Mouse (Mus musculus) brain, embryonic 14.5 days (tissue): ENCODE measurements at regions not wholly inside any gene's neighbourhood (a gene's known extent, or its start where the extent isn't known, plus 50 kb on each side); places are given as distances from the start of the nearest gene placed in this dataset.

ENCODE experiments used
- CTCF ChIP-seq: fragments of 200-500 bp; IDR thresholded peaks from 2 replicates; pipeline ENCODE4 v1.5.1; 2012; ENCODE audit warnings: inconsistent platforms, mild to moderate bottlenecking, moderate library complexity, borderline replicate concordance; ENCODE audit not compliant: insufficient read depth, insufficient read length; ENCODE audit errors: extremely low read depth
- POLR2A ChIP-seq: fragments of 200-500 bp; IDR thresholded peaks from 2 replicates; pipeline ENCODE4 v1.6.1; 2012; ENCODE audit warnings: mild to moderate bottlenecking, inconsistent platforms, borderline replicate concordance; ENCODE audit not compliant: poor library complexity, insufficient read depth, insufficient read length, severe bottlenecking; ENCODE audit errors: extremely low read depth

DNA sequence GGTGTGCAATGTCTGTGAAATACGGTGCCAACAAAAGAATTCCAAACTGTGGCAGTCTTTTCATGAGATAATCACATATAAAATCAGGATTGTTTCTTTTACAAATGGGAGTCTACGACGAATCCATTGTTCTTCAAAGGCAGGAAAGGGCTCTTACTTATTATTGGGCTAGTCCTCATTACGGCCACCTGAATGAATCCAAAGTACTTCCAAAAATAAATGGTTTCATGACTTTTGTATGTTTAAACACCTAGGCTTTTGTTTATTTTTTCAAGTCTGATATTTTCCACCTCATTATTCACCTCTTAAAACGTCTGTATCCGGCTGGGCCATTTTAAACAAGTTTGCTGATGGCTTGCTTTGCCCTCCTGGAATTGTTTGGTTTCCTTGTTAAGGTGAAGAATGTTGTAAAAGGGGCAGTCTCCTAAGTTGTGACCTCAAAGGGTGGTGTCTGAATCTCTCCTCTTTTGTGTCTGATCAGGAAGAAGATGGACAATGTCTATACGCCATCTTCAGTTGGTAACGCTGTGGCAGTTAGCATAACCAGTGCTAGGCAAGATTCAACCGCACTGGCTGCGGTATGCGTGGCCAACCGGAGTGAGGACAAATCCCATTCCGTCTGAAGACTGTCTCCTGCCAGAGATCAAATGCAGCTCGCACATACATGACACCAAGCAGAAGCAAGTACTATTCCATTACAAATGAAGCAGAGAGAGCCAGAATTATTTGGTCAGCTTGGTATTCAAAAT, 451.5 kb upstream of the Ubash3b start:
- TF ChIP-seq CTCF (no peak), POLR2A (no peak)
